Mouse (Mus musculus) myocyte (in vitro differentiated cells): ENCODE results near the gene Camk2n2.

Experiments used
- POLR2A ChIP-seq: IDR thresholded peaks from one replicate; pipeline ENCODE4 v1.6.1; 2011; ENCODE audit warnings: low read depth, mild to moderate bottlenecking, control low read depth, moderate library complexity; ENCODE audit not compliant: insufficient read length
- TCF12 ChIP-seq: IDR thresholded peaks from one replicate; pipeline ENCODE4 v1.6.1; 2011; ENCODE audit warnings: mild to moderate bottlenecking, control low read depth; ENCODE audit not compliant: poor library complexity, insufficient read depth, severe bottlenecking

GRCm38 (mm10) chr16:20642161-20642560 lies 21.1 kb upstream of the Camk2n2 start:
- TF ChIP-seq TCF12 (no peak), POLR2A (no peak)
